Mouse (Mus musculus): ENCODE measurements around the gene Gpatch2.

DNA sequence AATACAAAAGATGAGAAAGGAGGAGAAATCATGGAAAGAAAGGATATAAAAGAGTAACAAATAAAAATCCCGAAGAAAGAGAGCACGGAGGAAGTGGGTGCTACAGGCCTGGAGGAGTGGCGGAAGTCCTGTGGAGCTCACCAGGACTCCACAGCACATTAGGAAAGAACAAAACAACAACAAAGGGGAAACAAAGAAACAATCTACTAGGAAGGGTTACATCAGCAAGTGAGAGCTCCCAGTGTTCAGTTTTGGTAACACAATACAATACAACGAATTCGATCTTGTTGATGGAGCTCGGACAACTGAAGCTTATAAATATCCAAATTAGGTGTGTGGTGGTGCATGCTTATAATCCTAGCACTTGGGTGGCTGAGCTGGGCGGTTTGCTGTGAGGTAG is 45.7 kb upstream of the Gpatch2 start:
- TF ChIP-seq CTCF (conservative IDR thresholded peaks at IDR 0.05; ENCODE audit: low read length) (no peak), NANOG (IDR thresholded peaks at IDR 0.05; ENCODE audit: borderline replicate concordance, low read length) (no peak), POU5F1 (IDR thresholded peaks at IDR 0.05; ENCODE audit: borderline replicate concordance, low read length) (no peak)
